In the genomic region with DNA sequence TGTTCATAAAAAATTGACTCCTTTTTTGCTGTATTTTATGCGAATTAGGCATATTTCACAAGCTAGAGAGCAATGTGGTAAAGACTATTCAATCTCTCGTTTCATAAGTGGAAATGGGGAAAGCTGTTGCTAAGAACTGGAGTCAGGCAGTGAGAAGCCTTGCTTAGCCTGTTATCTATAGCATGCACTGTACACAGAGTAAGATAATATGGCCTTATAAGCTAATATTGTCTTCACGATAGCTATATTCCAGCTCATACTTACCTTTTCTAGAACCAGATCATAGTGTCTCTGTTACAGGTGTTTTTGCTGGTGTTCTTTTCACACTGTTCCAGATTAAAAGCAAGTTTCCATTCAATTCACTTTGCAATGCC, we compare ENCODE assay signal across 8 mouse cellular contexts. TPM values are rescaled to one million over a fixed set of nuclear protein-coding genes. Genes with fewer than 3 reads are reported as not detected.
DNase-seq lines count a peak whose midpoint lies in the region; ATAC-seq and TF ChIP-seq lines count a peak whose summit lies in the region.
"Had no signal": no experiment of that assay in that cellular context is flagged by ENCODE, and none has a peak within 500 bp of the region (broad histone marks: within the 10 kb centered on the region; RNA-seq: fewer than 3 reads in every experiment).

No protein-coding gene starts in this region.

- 49% methylated on average over 3 of the region's 3 CpGs for WGBS in lung, embryonic 14.5 days
- 63% methylated on average over 3 of the region's 3 CpGs for WGBS in limb, embryonic 14.5 days
- WGBS in stomach, embryonic 14.5 days: 60% methylated on average over 3 of the region's 3 CpGs

- H3K27me3 ChIP-seq in lung, embryonic 14.5 days (ENCODE audit: insufficient read depth, low read length): no peaks in the 10 kb centered on the region
- H3K27me3 ChIP-seq in erythroblast, embryonic 14.5 days (ENCODE audit: control insufficient read depth): no peaks in the 10 kb centered on the region
- H3K27me3 ChIP-seq in limb, embryonic 14.5 days (ENCODE audit: control insufficient read depth, insufficient read depth, low read length): no peaks in the 10 kb centered on the region
- H3K27me3 ChIP-seq in stomach, embryonic 14.5 days (ENCODE audit: control insufficient read depth, insufficient read depth, low read length): no peaks in the 10 kb centered on the region
- H3K27me3 ChIP-seq: embryonic facial prominence, embryonic 12.5 days had no signal

- no peak for DNase-seq in lung, embryonic 14.5 days
- DNase-seq in lung, postnatal 10 days: no peak
- DNase-seq in limb, embryonic 14.5 days (ENCODE audit: low spot score): no peak
- no peak for DNase-seq in layer of hippocampus, postnatal 25 days (ENCODE audit: extremely low spot score in 1 of 2, low spot score in 1 of 2)

- H3K4me2 ChIP-seq in lung, embryonic 14.5 days: peak overlapping the region; percentile 80
- peak overlapping the region; percentile 67; the same call in 1 of the 2 replicates for H3K4me2 ChIP-seq in limb, embryonic 14.5 days (replicated peaks; ENCODE audit: low read depth, low read length, severe bottlenecking)
- H3K4me2 ChIP-seq in stomach, embryonic 14.5 days (replicated peaks; ENCODE audit: low read depth, low read length): peak overlapping the region; percentile 72

- no peak for ATAC-seq in lung, embryonic 14.5 days (ENCODE audit: insufficient read depth)
- ATAC-seq in limb, embryonic 14.5 days (ENCODE audit: low FRiP score, low read depth): no peak
- ATAC-seq in stomach, embryonic 14.5 days (ENCODE audit: insufficient number of reproducible peaks, insufficient read depth, low FRiP score, low read depth): no peak
- ATAC-seq in activated CD4-positive, CD25-positive, alpha-beta regulatory T cell, adult 4 months: no peak

- H3K36me3 ChIP-seq in lung, embryonic 14.5 days (ENCODE audit: insufficient read depth): no peaks in the 10 kb centered on the region
- H3K36me3 ChIP-seq in erythroblast, embryonic 14.5 days (ENCODE audit: control insufficient read depth): peaks cover 4% of the 10 kb centered on the region
- no peaks in the 10 kb centered on the region for H3K36me3 ChIP-seq in limb, embryonic 14.5 days (ENCODE audit: control insufficient read depth, insufficient read depth, low read length)
- no peaks in the 10 kb centered on the region for H3K36me3 ChIP-seq in stomach, embryonic 14.5 days (ENCODE audit: control insufficient read depth, insufficient read depth, low read length)
- H3K36me3 ChIP-seq: embryonic facial prominence, embryonic 12.5 days had no signal

- H3K4me1 ChIP-seq in lung, embryonic 14.5 days (ENCODE audit: insufficient read depth): no peaks in the 10 kb centered on the region
- peaks cover 84% of the 10 kb centered on the region for H3K4me1 ChIP-seq in erythroblast, embryonic 14.5 days (ENCODE audit: control insufficient read depth)
- H3K4me1 ChIP-seq in limb, embryonic 14.5 days (ENCODE audit: control insufficient read depth, insufficient read depth, low read length): peaks cover 6% of the 10 kb centered on the region; the same call in 1 of the 2 replicates
- H3K4me1 ChIP-seq in stomach, embryonic 14.5 days (ENCODE audit: control insufficient read depth, insufficient read depth, low read length): peaks cover 3% of the 10 kb centered on the region; the same call in 1 of the 2 replicates

- H3K9ac ChIP-seq in lung, embryonic 14.5 days: no peak overlapping the region
- H3K9ac ChIP-seq in limb, embryonic 14.5 days (ENCODE audit: low read depth, low read length, severe bottlenecking): no peak overlapping the region
- no peak overlapping the region for H3K9ac ChIP-seq in stomach, embryonic 14.5 days (replicated peaks; ENCODE audit: low read depth, low read length)

- peak overlapping the region; percentile 92 for H3K27ac ChIP-seq in lung, embryonic 14.5 days (ENCODE audit: low read depth)
- no peak overlapping the region for H3K27ac ChIP-seq in limb, embryonic 14.5 days (replicated peaks; ENCODE audit: low read depth, low read length)
- H3K27ac ChIP-seq in stomach, embryonic 14.5 days (ENCODE audit: low read length): no peak overlapping the region

- no peaks in the 10 kb centered on the region for H3K9me3 ChIP-seq in lung, embryonic 14.5 days (ENCODE audit: low read depth, low read length)
- H3K9me3 ChIP-seq in erythroblast, embryonic 14.5 days (ENCODE audit: control insufficient read depth, low read length): no peaks in the 10 kb centered on the region
- no peaks in the 10 kb centered on the region for H3K9me3 ChIP-seq in limb, embryonic 14.5 days (ENCODE audit: control insufficient read depth, low read length)
- no peaks in the 10 kb centered on the region for H3K9me3 ChIP-seq in stomach, embryonic 14.5 days (ENCODE audit: control insufficient read depth, low read depth, low read length)
- H3K9me3 ChIP-seq: embryonic facial prominence, embryonic 12.5 days had no signal

- no peak for TF ChIP-seq POLR2A in limb, embryonic 14.5 days (IDR thresholded peaks at IDR 0.05; ENCODE audit: borderline replicate concordance, extremely low read depth, insufficient read depth, insufficient read length)

- no peak for TF ChIP-seq CTCF in lung, embryonic 14.5 days (IDR thresholded peaks at IDR 0.05; ENCODE audit: low read depth)

- peak overlapping the region; percentile 94 for H3K4me3 ChIP-seq in lung, embryonic 14.5 days (ENCODE audit: low read depth, low read length)
- H3K4me3 ChIP-seq in erythroblast, embryonic 14.5 days (replicated peaks): peak overlapping the region; percentile 100
- H3K4me3 ChIP-seq in limb, embryonic 14.5 days (replicated peaks; ENCODE audit: low read length): no peak overlapping the region
- H3K4me3 ChIP-seq in stomach, embryonic 14.5 days (ENCODE audit: low read depth, low read length): peak overlapping the region; percentile 84; the same call in 1 of the 2 replicates

RNA-seq across cellular contexts. Expression of gene Ero1l, which starts 0.7 kb away (rescaled TPM):
- 30.1 and 30.8 TPM in 2 replicates for polyA plus RNA-seq in lung, embryonic 14.5 days (2014; fragmentation: Nextera tagmentation; extraction: Ambion mirVana)
- polyA plus RNA-seq in erythroblast, embryonic 14.5 days (2012): 0.14 and 0.17 TPM in 2 replicates
- 21.6 and 24.5 TPM in 2 replicates for polyA plus RNA-seq in limb, embryonic 14.5 days (2012; rRNA removed)
- 28.0 and 30.5 TPM in 2 replicates for polyA plus RNA-seq in limb, embryonic 14.5 days (2014; fragmentation: Nextera tagmentation; extraction: Ambion mirVana)
- 39.4 and 41.5 TPM in 2 replicates for polyA plus RNA-seq in stomach, embryonic 14.5 days (2014; fragmentation: Nextera tagmentation; extraction: Ambion mirVana)
- 10 to 100 TPM; 30.4 to 34.5 TPM for total RNA-seq in layer of hippocampus, postnatal 25 days (2021)
- 10 to 100 TPM; 26.5 to 32.2 TPM for polyA plus RNA-seq in activated CD4-positive, CD25-positive, alpha-beta regulatory T cell, adult 4 months (2017; shearing (Covaris generic))

RNA-seq across cellular contexts. Expression of gene Psmc6, which starts 10.4 kb away (rescaled TPM):
- 186 and 195 TPM in 2 replicates for polyA plus RNA-seq in lung, embryonic 14.5 days (2014; fragmentation: Nextera tagmentation; extraction: Ambion mirVana)
- polyA plus RNA-seq in erythroblast, embryonic 14.5 days (2012): 1.0 and 1.4 TPM in 2 replicates
- polyA plus RNA-seq in limb, embryonic 14.5 days (2012; rRNA removed): 91.9 and 124 TPM in 2 replicates
- 147 and 166 TPM in 2 replicates for polyA plus RNA-seq in limb, embryonic 14.5 days (2014; fragmentation: Nextera tagmentation; extraction: Ambion mirVana)
- polyA plus RNA-seq in stomach, embryonic 14.5 days (2014; fragmentation: Nextera tagmentation; extraction: Ambion mirVana): 163 and 171 TPM in 2 replicates
- total RNA-seq in layer of hippocampus, postnatal 25 days (2021): 10 to 100 TPM; 94.3 to 95.2 TPM
- 100 to 1,000 TPM; 143 to 183 TPM for polyA plus RNA-seq in activated CD4-positive, CD25-positive, alpha-beta regulatory T cell, adult 4 months (2017; shearing (Covaris generic))

RNA-seq across cellular contexts. Expression of gene Styx, which starts 31.7 kb away (rescaled TPM):
- 71.0 and 74.6 TPM in 2 replicates for polyA plus RNA-seq in lung, embryonic 14.5 days (2014; fragmentation: Nextera tagmentation; extraction: Ambion mirVana)
- 1.4 and 1.5 TPM in 2 replicates for polyA plus RNA-seq in erythroblast, embryonic 14.5 days (2012)
- 21.9 and 23.3 TPM in 2 replicates for polyA plus RNA-seq in limb, embryonic 14.5 days (2012; rRNA removed)
- polyA plus RNA-seq in limb, embryonic 14.5 days (2014; fragmentation: Nextera tagmentation; extraction: Ambion mirVana): 74.1 and 88.7 TPM in 2 replicates
- 75.3 and 86.5 TPM in 2 replicates for polyA plus RNA-seq in stomach, embryonic 14.5 days (2014; fragmentation: Nextera tagmentation; extraction: Ambion mirVana)
- total RNA-seq in layer of hippocampus, postnatal 25 days (2021): 10 to 100 TPM; 15.0 to 16.8 TPM
- 10 to 100 TPM; 11.4 to 23.6 TPM for polyA plus RNA-seq in activated CD4-positive, CD25-positive, alpha-beta regulatory T cell, adult 4 months (2017; shearing (Covaris generic))

Comparison
In these comparisons a context has a peak if more than half of its experiments do, and no peak if none do; other contexts are left out.
1. RNA of gene Ero1l, which starts 0.7 kb away (polyA plus RNA-seq): 39.4 to 41.5 TPM in stomach, embryonic 14.5 days, 26.5 to 32.2 TPM in activated CD4-positive, CD25-positive, alpha-beta regulatory T cell, adult 4 months, 30.1 to 30.8 TPM in lung, embryonic 14.5 days and 21.6 to 30.5 TPM in limb, embryonic 14.5 days; 0.14 to 0.17 TPM in erythroblast, embryonic 14.5 days; every median in the first group is over 10 times any median in the second.
2. RNA of gene Psmc6, which starts 10.4 kb away (polyA plus RNA-seq): 186 to 195 TPM in lung, embryonic 14.5 days, 143 to 183 TPM in activated CD4-positive, CD25-positive, alpha-beta regulatory T cell, adult 4 months, 163 to 171 TPM in stomach, embryonic 14.5 days and 91.9 to 166 TPM in limb, embryonic 14.5 days; 1.0 to 1.4 TPM in erythroblast, embryonic 14.5 days; every median in the first group is over 10 times any median in the second.
3. Peak in every context shown above with its lines, with median percentiles within 50 percentile points of each other: H3K4me2 ChIP-seq.